Mouse (Mus musculus) forebrain, embryonic 11.5 days (tissue): ENCODE data around the gene Hoxb3. TPM values are rescaled to one million over a fixed set of nuclear protein-coding genes. Genes with fewer than 3 reads are reported as not detected.
A peak's percentile ranks its signal among the peaks of the same experiment; 100 is the strongest.

Experiments
- ATAC-seq: fragments of 200-750 bp; cut with Nextera tagmentation; replicated peaks from 2 replicates; pipeline ENCODE4 v1.8.0; 2017; ENCODE audit warnings: moderate TSS enrichment; ENCODE audit not compliant: low FRiP score
- DNase-seq: peaks from one replicate; pipeline ENCODE4 v3.0.0-alpha.2; 2017; ENCODE audit warnings: low spot score
- H3K27ac ChIP-seq: fragments of 300-500 bp; sonication (generic); 2 replicates; pipeline ENCODE4 v1.5.1; 2014; ENCODE audit warnings: low read depth, low read length
- H3K27me3 ChIP-seq: fragments of 300-500 bp; sonication (generic); 2 replicates; pipeline ENCODE4 v1.6.1; 2014; ENCODE audit warnings: mild to moderate bottlenecking, low read length, mixed read lengths; ENCODE audit not compliant: control insufficient read depth, insufficient read depth
- H3K36me3 ChIP-seq: fragments of 300-500 bp; sonication (generic); 2 replicates; pipeline ENCODE4 v1.6.1; 2014; ENCODE audit warnings: mild to moderate bottlenecking, low read length, moderate library complexity, mixed read lengths; ENCODE audit not compliant: control insufficient read depth, insufficient read depth
- H3K4me1 ChIP-seq: fragments of 300-500 bp; sonication (generic); replicated peaks from 2 replicates; pipeline ENCODE4 v1.6.1; 2014; ENCODE audit warnings: low read length, mixed read lengths; ENCODE audit not compliant: control insufficient read depth, insufficient read depth
- H3K4me2 ChIP-seq: fragments of 300-500 bp; sonication (generic); 2 replicates; pipeline ENCODE4 v1.6.1; 2014; ENCODE audit warnings: low read depth, mild to moderate bottlenecking, low read length, moderate library complexity, mixed read lengths; ENCODE audit not compliant: severe bottlenecking
- H3K4me3 ChIP-seq: fragments of 300-500 bp; sonication (generic); 2 replicates; pipeline ENCODE4 v1.5.1; 2014; ENCODE audit warnings: low read depth, low read length
- H3K9ac ChIP-seq: fragments of 300-500 bp; sonication (generic); 2 replicates; pipeline ENCODE4 v1.6.1; 2014; ENCODE audit warnings: low read length
- H3K9me3 ChIP-seq: fragments of 300-500 bp; sonication (generic); 2 replicates; pipeline ENCODE4 v1.6.1; 2016; ENCODE audit warnings: low read length, mixed read lengths; ENCODE audit not compliant: control insufficient read depth
- WGBS: fragments of 180-500 bp; shearing (Covaris S2); extraction: QIAGEN DNeasy Blood & Tissue Kit; methylation state at CpG from one replicate; pipeline ENCODE4 v1.1.7; 2014; 5-methylcytosine and 5-hydroxymethylcytosine counted together
- polyA plus RNA-seq: library from polyadenylated mRNA; unstranded; fragments of >200 nt; fragmentation: Nextera tagmentation; extraction: Ambion mirVana; gene quantifications from 2 replicates; pipeline ENCODE4 v1.2.1, GENCODE M21; 2014

Hoxb3 gene
- polyA plus RNA-seq, 1 experiment from 2014 or later = not detected

GRCm38 (mm10) chr11:96281396-96281795 lies 41.7 kb upstream of the Hoxb3 start:
- Histone ChIP-seq H3K9me3 (no peaks in the 10 kb centered on the region), H3K9ac (no peak overlapping the region), H3K36me3 (no peaks in the 10 kb centered on the region), H3K4me3 (no peak overlapping the region), H3K27me3 (peaks cover 97% of the 10 kb centered on the region), H3K27ac (no peak overlapping the region), H3K4me1 (no peaks in the 10 kb centered on the region; the same call in none of the 2 replicates), H3K4me2 (no peak overlapping the region)
- DNase-seq = no peak
- WGBS = 4% methylated on average over 18 of the region's 18 CpGs
- ATAC-seq = no peak

- Histone ChIP-seq H3K4me1 (no peaks in the 10 kb centered on the region; the same call in none of the 2 replicates), H3K36me3 (no peaks in the 10 kb centered on the region), H3K27me3 (peaks cover 97% of the 10 kb centered on the region), H3K4me3 (no peak within 1 kb of the TSS), H3K9me3 (no peaks in the 10 kb centered on the region), H3K4me2 (no peak within 1 kb of the TSS), H3K9ac (no peak within 1 kb of the TSS), H3K27ac (no peak within 1 kb of the TSS)
- ATAC-seq (no peak), DNase-seq (no peak)
- WGBS = 1% methylated on average over 27 of the region's 27 CpGs
These were observed 41.1 kb upstream of the Hoxb3 start, which contains the start of gene Hoxb8 for GRCm38 (mm10) chr11:96281855-96282570. TSS of gene Hoxb8 (plus strand) at chr11:96281905.

GRCm38 (mm10) chr11:96282795-96283430 lies 40.2 kb upstream of the Hoxb3 start:
- Histone ChIP-seq H3K9me3 (no peaks in the 10 kb centered on the region), H3K4me2 (no peak overlapping the region), H3K4me3 (no peak overlapping the region), H3K36me3 (no peaks in the 10 kb centered on the region), H3K9ac (no peak overlapping the region), H3K27me3 (peaks cover 97% of the 10 kb centered on the region), H3K27ac (no peak overlapping the region), H3K4me1 (no peaks in the 10 kb centered on the region; the same call in none of the 2 replicates)
- WGBS = under 1% methylated on average over 45 of the region's 49 CpGs
- DNase-seq = peak; percentile 81
- ATAC-seq = no peak

DNA sequence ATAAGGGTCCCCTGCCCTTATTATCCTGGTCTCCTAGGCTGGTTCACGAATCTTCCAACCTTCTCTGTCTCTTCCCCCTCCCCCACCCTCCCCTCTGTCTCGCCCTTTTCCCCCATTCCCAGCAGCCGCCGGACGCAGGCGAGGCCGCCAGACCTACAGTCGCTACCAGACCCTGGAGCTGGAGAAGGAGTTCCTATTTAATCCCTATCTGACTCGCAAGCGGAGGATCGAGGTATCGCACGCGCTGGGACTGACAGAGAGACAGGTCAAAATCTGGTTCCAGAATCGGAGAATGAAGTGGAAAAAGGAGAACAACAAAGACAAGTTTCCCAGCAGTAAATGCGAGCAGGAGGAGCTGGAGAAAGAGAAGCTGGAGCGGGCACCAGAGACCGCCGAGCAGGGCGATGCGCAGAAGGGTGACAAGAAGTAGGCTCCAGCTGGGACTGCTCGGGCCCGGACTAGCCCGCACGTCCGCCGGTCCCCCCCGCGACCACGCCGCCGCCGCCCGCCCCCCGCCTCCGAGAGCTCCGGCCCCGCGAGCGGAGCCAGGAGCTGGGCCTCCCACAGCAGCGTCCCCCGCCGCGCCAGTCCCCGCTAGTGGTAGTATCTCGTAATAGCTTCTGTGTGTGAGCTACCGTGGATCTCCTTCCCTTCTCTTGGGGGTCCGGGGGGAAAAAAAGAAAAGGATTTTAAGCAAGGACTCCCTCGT lies 38.9 kb upstream of the Hoxb3 start:
- Histone ChIP-seq H3K4me3 (peak overlapping the region; percentile 13; the same call in 1 of the 2 replicates), H3K4me1 (no peaks in the 10 kb centered on the region; the same call in none of the 2 replicates), H3K9me3 (no peaks in the 10 kb centered on the region), H3K9ac (no peak overlapping the region), H3K27ac (no peak overlapping the region), H3K36me3 (no peaks in the 10 kb centered on the region), H3K4me2 (peak overlapping the region; percentile 34; the same call in 1 of the 2 replicates), H3K27me3 (peaks cover 99% of the 10 kb centered on the region)
- peak; percentile 71 for DNase-seq
- ATAC-seq = no peak
- WGBS = under 1% methylated on average over 49 of the region's 49 CpGs

GRCm38 (mm10) chr11:96284774-96285734 lies 38.1 kb upstream of the Hoxb3 start:
- ATAC-seq (no peak), DNase-seq (no peak)
- Histone ChIP-seq H3K4me2 (no peak overlapping the region), H3K9me3 (no peaks in the 10 kb centered on the region), H3K9ac (no peak overlapping the region), H3K27ac (no peak overlapping the region), H3K4me3 (no peak overlapping the region), H3K27me3 (peaks cover 99% of the 10 kb centered on the region), H3K36me3 (no peaks in the 10 kb centered on the region), H3K4me1 (no peaks in the 10 kb centered on the region; the same call in none of the 2 replicates)
- under 1% methylated on average over 31 of the region's 37 CpGs for WGBS

DNA sequence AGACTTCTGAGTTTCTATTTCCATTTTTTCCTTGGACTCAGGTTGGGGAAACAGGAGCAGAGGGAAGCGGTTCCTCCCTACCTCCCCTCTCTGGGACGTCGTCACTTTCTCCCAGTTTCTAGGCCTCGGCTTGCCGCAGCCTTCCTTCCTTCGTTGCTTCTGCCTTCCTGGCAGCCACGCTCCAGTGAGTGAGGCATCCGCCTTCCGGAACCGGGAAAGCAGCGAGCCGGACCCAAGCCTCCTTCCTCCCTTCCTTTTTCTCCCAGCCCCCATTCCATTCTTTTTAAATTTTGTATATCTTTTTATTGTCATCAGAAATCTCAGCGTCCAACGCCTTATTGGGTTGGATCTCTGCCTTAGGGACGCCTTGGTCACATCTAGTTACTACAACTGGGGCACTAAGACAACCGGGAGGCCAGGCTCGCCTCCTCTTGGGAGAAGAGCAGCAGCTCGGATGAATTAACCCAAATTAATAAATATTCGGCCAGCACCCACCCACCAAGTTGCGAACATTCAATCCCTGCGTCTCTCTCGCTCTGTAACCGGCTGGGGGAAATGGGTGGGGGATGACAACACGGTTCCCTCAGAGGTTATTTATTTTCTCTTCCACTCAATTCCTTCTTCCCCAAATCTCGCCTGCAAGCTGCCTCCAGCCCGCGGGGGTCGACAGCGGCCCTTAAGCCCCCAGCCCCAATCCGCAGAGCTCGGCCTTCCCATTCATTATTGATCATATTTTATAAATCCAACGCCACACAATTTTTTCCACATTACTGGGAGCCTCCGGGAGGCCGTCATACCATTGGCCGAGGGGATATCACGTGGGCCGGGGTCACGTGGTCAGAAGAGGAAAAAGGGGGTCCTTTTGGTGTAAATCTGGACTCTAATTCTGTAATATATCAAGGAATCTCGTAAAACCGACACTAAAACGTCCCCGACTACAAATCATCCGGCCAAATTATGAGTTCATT lies 37.1 kb upstream of the Hoxb3 start, which contains the start of gene Hoxb7:
Gene Hoxb7, plus strand, starts transcription at position 853 of the 968 bp plus-strand sequence.
- H3K9me3 ChIP-seq = no peaks in the 10 kb centered on the region
- DNase-seq (no peak), ATAC-seq (no peak)
- 2% methylated on average over 43 of the region's 43 CpGs for WGBS
- H3K9ac ChIP-seq = no peak within 1 kb of the TSS
- H3K4me2 ChIP-seq = 0 out of 2 replicates have a peak within 1 kb of the TSS, but pooled peaks have one; percentile 24
- H3K27ac ChIP-seq = no peak within 1 kb of the TSS
- no peaks in the 10 kb centered on the region for H3K36me3 ChIP-seq
- H3K27me3 ChIP-seq = peaks cover 99% of the 10 kb centered on the region
- H3K4me3 ChIP-seq = peak within 1 kb of the TSS; percentile 11; the same call in 1 of the 2 replicates
- H3K4me1 ChIP-seq = no peaks in the 10 kb centered on the region; the same call in none of the 2 replicates

DNA sequence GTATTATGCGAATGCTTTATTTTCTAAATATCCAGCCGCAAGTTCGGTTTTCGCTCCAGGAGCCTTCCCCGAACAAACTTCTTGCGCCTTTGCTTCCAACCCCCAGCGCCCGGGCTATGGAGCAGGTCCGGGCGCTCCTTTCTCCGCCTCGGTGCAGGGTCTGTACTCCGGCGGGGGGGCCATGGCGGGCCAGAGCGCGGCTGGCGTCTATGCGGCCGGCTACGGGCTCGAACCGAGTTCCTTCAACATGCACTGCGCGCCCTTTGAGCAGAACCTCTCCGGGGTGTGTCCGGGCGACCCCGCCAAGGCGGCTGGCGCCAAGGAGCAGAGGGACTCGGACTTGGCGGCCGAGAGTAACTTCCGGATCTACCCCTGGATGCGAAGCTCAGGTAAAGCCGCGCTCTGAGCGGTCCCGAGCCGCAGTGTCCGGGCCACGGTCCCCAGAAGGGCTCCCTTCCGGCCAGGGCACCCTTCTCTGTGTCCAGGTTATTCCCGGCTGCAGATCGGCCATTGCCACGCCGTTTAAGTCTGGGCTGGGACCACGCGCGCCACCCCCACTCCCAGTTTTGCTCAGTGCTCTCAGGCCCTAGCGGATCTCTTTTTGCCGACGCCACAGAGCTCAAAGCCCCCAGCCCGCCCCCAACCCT lies 36.3 kb upstream of the Hoxb3 start:
- Histone ChIP-seq H3K27me3 (peaks cover 96% of the 10 kb centered on the region), H3K4me3 (peak overlapping the region; percentile 11; the same call in 1 of the 2 replicates), H3K4me1 (no peaks in the 10 kb centered on the region; the same call in none of the 2 replicates), H3K27ac (no peak overlapping the region), H3K36me3 (no peaks in the 10 kb centered on the region), H3K9me3 (no peaks in the 10 kb centered on the region), H3K9ac (no peak overlapping the region), H3K4me2 (0 out of 2 replicates have a peak overlapping the region, but pooled peaks have one; percentile 24)
- ATAC-seq (no peak), DNase-seq (no peak)
- WGBS = under 1% methylated on average over 55 of the region's 55 CpGs
